Mouse (Mus musculus) left cerebral cortex, adult 6 months (tissue): ENCODE results near the gene Prl2a1. TPM values are rescaled to one million over a fixed set of nuclear protein-coding genes. Genes with fewer than 3 reads are reported as not detected.

Experiments
- long read RNA-seq, 2 experiments: library from polyadenylated mRNA; unstranded; transcript quantifications; one replicate each; pipeline ENCODE4 v2.0.0; 2019 to 2020
- polyA plus RNA-seq: library from polyadenylated mRNA; unstranded; fragments of <200 nt; fragmentation: Nextera tagmentation; gene quantifications from 2 replicates; pipeline ENCODE4 v1.2.3, GENCODE M21; 2021

Prl2a1 gene
- polyA plus RNA-seq: not detected in 2 replicates
- long read RNA-seq, experiment 1: 0 reads
- long read RNA-seq, experiment 2: 0 reads

GRCm38 (mm10) chr13:27801354-27801753 is at the start of gene Prl2a1:
Prl2a1 (plus strand) TSS chr13:27801654.

GRCm38 (mm10) chr13:27780704-27781103 is 20.8 kb upstream of the Prl2a1 start, which contains the start of gene Prl7c1:
Prl7c1 (minus strand) TSS chr13:27780804.

DNA sequence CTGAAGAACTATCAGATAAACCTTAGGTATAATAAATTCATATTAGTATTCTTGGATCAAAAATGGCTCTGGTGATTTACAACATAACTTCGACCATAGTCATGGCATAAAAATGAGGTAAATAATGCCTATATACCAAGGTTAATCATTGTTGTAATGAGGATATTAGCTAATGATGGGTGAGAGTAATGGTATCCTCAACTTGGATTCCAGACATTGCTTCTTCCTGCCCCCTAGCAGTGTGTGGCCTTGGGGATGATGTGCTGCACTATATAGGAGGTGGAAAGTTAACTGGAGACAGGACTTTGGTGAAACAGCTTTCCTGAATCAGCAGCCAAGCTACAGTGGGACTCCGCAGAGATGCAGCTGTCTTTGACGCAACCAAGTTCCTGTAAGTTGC is 47.6 kb downstream of the Prl2a1 start, which contains the start of gene Prl2c1:
Gene Prl2c1 (plus strand): TSS at position 301 of the 400 bp plus-strand sequence.

Other genes with a start within 250 kb of the Prl2a1 start
- not detected in 2 replicates for gene Prl8a9, start 237.0 kb upstream of the Prl2a1 start, polyA plus RNA-seq
- not detected in 2 replicates for gene Prl8a1, start 219.5 kb upstream of the Prl2a1 start, polyA plus RNA-seq
- not detected in 2 replicates for gene Prl7b1, start 191.1 kb upstream of the Prl2a1 start, polyA plus RNA-seq
- gene Prl7a1, start 159.2 kb upstream of the Prl2a1 start, polyA plus RNA-seq: not detected in 2 replicates
- gene Prl7a2, start 133.6 kb upstream of the Prl2a1 start, polyA plus RNA-seq: not detected in 2 replicates
- gene Prl7d1, start 84.9 kb upstream of the Prl2a1 start, polyA plus RNA-seq: not detected in 2 replicates
- gene Prl7c1, start 20.9 kb upstream of the Prl2a1 start, polyA plus RNA-seq: not detected in 2 replicates
- gene Prl2c1, start 47.7 kb downstream of the Prl2a1 start, polyA plus RNA-seq: not detected in 2 replicates
- gene Prl4a1, start 214.6 kb downstream of the Prl2a1 start, polyA plus RNA-seq: not detected in 2 replicates